21 mouse cellular contexts compared by ENCODE assay signal in genomic region chr16:89934616-89935015, GRCm38 (mm10).
DNase-seq lines count a peak whose midpoint lies in the region; ATAC-seq and TF ChIP-seq lines count a peak whose summit lies in the region.
"Had no signal": no experiment of that assay in that cellular context is flagged by ENCODE, and none has a peak within 500 bp of the region (broad histone marks: within the 10 kb centered on the region; RNA-seq: fewer than 3 reads in every experiment).

No protein-coding gene starts in this region.

- ATAC-seq in kidney, embryonic 16.5 days (ENCODE audit: low FRiP score, low TSS enrichment), result no peak
- ATAC-seq: activated CD4-positive, CD25-positive, alpha-beta regulatory T cell, adult 4 months; forebrain, embryonic 15.5 days; hindbrain, embryonic 16.5 days; Patski had no signal

- WGBS in lung, adult 2 months, result 52% methylated on average over 10 of the region's 10 CpGs
- WGBS in kidney, embryonic 16.5 days, result 50% methylated on average over 10 of the region's 10 CpGs

- no peak overlapping the region for H3K4me3 ChIP-seq in lung, adult 2 months (replicated peaks; ENCODE audit: extremely low read depth, low read depth, low read length)
- no peak overlapping the region for H3K4me3 ChIP-seq in kidney, embryonic 16.5 days (ENCODE audit: low read length)
- H3K4me3 ChIP-seq: erythroblast, embryonic 14.5 days; forebrain, embryonic 15.5 days; hindbrain, embryonic 12.5 days had no signal

- H3K36me3 ChIP-seq in kidney, embryonic 16.5 days (ENCODE audit: insufficient read depth, low read length), result no peaks in the 10 kb centered on the region
- H3K36me3 ChIP-seq: forebrain, embryonic 15.5 days; hindbrain, embryonic 12.5 days had no signal

- DNase-seq in cerebellum, postnatal 25 days, result peak; percentile 34 to 46
- no peak for DNase-seq in cerebellum, adult 9-11 months
- peak; percentile 48 to 69 for DNase-seq in lung, adult 18-20 months
- no peak for DNase-seq in lung, adult 2 months
- peak; percentile 82 for DNase-seq in fat pad, adult 2 months (ENCODE audit: extremely low read depth, low read depth, low spot score)
- DNase-seq in lung, postnatal 10 days, result peak; percentile 18
- no peak for DNase-seq in left cerebral cortex, adult 9 months (ENCODE audit: low spot score in 2 of 2)
- DNase-seq: adrenal gland, postnatal 25 days; cerebellum, adult 8-10 months; gastrocnemius, postnatal 36 days; heart, adult 11 months; heart, postnatal 10 days; heart, postnatal 4 days had no signal

- H3K27me3 ChIP-seq in kidney, embryonic 16.5 days (ENCODE audit: insufficient read depth, low read length), result no peaks in the 10 kb centered on the region
- H3K27me3 ChIP-seq: CH12.LX; forebrain, embryonic 15.5 days; hindbrain, embryonic 12.5 days; Patski had no signal

- no peak for TF ChIP-seq CTCF in lung, adult 2 months (IDR thresholded peaks at IDR 0.05; ENCODE audit: insufficient read depth, low read length)

- H3K9me3 ChIP-seq in kidney, embryonic 16.5 days (ENCODE audit: low read length), result no peaks in the 10 kb centered on the region
- H3K9me3 ChIP-seq: forebrain, embryonic 15.5 days; hindbrain, embryonic 12.5 days had no signal

- no peak for TF ChIP-seq POLR2A in lung, adult 2 months (IDR thresholded peaks at IDR 0.05; ENCODE audit: borderline replicate concordance, extremely low read depth, low read depth, low read length)

- no peak overlapping the region for H3K9ac ChIP-seq in kidney, embryonic 16.5 days (replicated peaks; ENCODE audit: low read length)
- H3K9ac ChIP-seq: forebrain, embryonic 15.5 days; hindbrain, embryonic 12.5 days had no signal

- H3K27ac ChIP-seq in kidney, embryonic 16.5 days (ENCODE audit: low read length), result no peak overlapping the region
- H3K27ac ChIP-seq: forebrain, embryonic 15.5 days; hindbrain, embryonic 12.5 days had no signal

- H3K4me1 ChIP-seq in lung, adult 2 months (ENCODE audit: control insufficient read depth, insufficient read depth, low read length), result no peaks in the 10 kb centered on the region
- H3K4me1 ChIP-seq in kidney, embryonic 16.5 days (ENCODE audit: insufficient read depth, low read length), result peaks cover 9% of the 10 kb centered on the region
- H3K4me1 ChIP-seq: forebrain, embryonic 15.5 days had no signal

- no peak overlapping the region for H3K4me2 ChIP-seq in kidney, embryonic 16.5 days (replicated peaks; ENCODE audit: low read depth, low read length)
- H3K4me2 ChIP-seq: forebrain, embryonic 15.5 days; hindbrain, embryonic 12.5 days had no signal

Comparison
In these comparisons a context has a peak if more than half of its experiments do, and no peak if none do; other contexts are left out.
1. DNase-seq: peak in cerebellum, postnatal 25 days (2 of 2), lung, adult 18-20 months (2 of 2), fat pad, adult 2 months (single experiment) and lung, postnatal 10 days (single experiment); none in cerebellum, adult 9-11 months (single experiment), lung, adult 2 months (single experiment) and left cerebral cortex, adult 9 months (0 of 2).